Mouse (Mus musculus) embryo, embryonic 11 days (tissue): ENCODE measurements around the gene Tle6.

Source experiments
- DNase-seq: peaks from one replicate; pipeline ENCODE4 v3.0.0-alpha.2; 2015

Tle6 gene

GRCm38 (mm10) chr10:81583347-81583746 lies 17.5 kb downstream of the Tle6 start:
- DNase-seq: no peak

DNA sequence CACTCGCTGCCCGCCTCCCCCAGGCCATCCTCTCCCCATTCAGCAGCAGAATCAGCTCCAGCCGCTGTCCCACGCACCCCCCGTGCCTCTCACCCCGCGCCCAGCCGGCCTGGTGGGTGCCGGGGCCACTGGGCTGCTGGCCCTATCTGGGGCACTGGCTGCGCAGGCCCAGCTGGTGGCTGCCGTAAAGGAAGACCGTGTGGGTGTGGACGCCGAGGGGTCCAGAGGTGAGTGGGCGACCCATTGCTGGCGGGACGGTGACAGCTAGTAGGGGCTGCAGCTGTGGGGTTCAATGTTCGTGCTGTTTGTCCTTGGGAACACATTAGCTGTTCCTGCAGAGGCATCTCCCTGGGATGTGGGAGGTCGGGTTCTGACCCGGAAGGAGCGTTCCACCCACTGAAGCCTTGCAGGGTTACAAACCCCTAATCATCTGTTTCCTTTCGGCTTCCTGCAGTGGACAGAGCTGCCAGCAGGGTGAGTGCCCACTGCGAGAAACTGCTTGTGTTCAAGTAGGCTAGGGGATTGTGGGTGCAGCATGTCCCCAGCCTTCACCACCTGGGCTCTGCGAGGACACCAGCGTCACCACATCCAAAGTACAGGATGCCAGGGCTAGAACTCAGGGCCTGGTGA lies 20.3 kb downstream of the Tle6 start:
- DNase-seq: no peak

DNA sequence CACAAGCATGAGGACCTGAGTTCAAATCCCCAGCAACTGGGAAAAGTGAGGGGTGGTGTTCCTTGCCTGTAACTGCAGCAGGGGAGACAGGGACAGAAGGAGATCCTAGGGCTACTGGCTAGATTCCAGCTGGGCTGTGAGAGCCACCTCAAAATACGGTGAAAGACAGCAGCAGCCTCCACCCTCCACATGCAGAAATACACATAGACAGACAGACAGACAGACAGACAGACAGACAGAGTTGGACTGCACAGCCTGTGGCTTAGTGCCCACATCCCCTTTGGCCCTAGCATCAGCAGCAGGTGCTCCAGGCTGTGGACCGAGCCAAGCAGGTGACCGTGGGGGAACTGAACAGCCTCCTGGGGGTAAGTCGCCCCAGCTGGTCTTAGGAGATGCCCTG lies 20.9 kb downstream of the Tle6 start:
- no peak for DNase-seq

DNA sequence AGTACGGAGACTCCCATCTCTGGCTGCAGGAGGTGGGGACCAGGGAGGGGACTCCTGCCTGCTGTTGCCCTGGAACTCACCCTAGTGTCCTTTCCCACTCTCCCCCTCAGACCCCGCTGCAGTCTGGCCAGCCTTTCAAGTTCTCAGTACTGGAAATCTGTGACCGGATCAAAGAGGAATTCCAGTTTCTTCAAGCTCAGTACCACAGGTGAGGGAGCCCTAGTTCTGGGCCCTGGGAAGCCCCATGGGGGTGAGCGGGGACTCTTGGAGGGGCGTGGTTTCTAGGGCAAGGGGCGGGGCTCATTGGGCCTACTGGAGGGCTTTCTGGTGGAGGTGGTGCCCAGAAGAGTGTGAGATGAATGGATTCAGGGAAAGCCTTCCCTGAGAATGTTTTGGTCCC lies 25.2 kb downstream of the Tle6 start:
- peak; percentile 18 for DNase-seq

DNA sequence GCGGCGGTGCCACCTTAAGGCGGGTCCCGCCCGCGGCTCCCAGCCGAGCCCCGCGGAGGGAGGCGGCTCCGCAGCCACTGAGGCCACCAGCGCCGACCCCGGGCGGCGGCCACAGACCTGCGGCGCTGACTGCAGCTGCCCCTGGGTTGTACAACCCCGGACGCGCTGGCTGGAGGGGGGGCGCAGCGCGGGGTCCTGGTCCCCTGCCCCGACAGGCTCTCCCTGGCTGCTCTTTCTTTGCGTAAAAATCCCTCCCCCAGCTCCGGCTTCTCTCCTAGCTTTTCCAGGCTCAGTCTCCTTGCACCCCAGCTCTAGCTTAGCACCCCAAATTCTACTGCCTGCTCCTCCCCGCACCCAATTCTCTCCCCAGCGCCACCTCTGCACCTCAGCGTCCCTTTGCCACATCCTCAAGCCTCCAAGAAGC lies 25.7 kb downstream of the Tle6 start:
- peak; percentile 81 for DNase-seq

DNA sequence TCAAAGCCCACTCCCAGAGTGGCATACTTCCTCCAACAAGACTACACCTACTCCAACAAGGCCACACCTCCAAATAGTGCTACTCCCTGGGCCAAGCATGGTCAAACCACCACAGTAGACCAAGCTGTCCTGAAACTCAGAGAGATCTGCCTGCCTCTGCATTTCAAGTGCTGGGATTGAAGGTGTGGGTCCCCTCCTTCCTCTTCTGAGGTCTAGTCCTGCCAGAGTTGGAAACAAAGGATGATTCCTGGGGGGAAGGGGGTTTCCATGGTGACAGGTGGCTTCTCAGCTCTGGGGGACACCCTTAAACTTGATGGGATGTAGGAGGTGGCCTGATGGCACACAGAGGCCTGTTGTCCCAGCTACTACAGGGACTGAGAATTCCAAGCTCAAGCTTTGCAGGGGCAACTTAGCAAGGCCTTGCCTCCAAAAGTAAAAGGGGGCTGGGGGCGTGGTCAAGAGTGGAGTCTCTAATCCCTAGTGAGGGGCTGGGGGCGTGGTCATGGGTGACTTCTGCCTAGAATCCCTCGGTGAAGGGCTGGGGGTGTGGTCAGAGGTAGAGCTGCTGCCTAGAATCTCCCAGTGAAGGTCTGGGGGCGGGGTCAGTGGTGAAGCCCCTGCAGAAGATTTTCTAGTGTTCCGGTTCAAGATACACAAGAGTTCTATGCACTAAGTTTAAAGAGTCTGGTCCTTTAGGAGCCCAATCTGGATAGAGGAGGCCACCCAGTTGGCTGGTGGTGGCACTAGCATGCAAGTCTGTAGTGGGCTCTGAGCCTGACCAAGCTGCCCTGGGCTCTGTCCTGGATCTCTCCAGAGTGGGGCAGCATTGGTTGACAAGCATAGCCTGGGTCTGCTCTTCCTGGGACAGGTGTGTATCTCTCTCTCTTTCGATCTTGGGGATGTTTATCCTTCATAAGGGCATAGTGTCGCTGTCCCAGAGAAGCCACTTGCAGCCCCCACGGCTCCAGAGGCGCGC lies 26.5 kb downstream of the Tle6 start, which contains the start of gene Tle2:
TSS of gene Tle2 (plus strand) at position 481 of the 976 bp plus-strand sequence.
- DNase-seq: peak; percentile 45

DNA sequence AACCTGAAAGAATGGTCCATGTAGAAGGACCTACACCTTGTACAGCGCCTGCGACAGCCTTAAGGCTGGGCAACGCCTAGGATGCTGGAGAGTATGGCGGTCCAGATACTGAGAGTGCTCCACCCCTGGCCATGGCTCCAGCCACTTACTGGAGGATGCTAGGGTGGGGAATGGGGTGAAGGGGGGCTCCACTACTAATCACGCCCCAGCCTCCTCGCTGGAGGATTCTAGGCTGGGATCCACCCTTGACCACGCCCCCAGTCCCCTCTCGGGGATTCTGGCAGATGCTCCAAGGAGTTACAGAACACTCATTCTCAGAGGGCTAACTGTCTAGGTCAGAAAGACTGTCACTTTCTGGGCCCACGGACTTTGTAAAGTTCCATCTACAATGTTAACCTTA lies 27.9 kb downstream of the Tle6 start:
- DNase-seq: peak; percentile 27

- DNase-seq: no peak
These were observed 28.7 kb downstream of the Tle6 start for GRCm38 (mm10) chr10:81572133-81572671.

- DNase-seq: peak; percentile 99
These were observed 29.4 kb downstream of the Tle6 start for GRCm38 (mm10) chr10:81571501-81571876.

GRCm38 (mm10) chr10:81570831-81571500 lies 29.9 kb downstream of the Tle6 start:
- peak; percentile 98 for DNase-seq

DNA sequence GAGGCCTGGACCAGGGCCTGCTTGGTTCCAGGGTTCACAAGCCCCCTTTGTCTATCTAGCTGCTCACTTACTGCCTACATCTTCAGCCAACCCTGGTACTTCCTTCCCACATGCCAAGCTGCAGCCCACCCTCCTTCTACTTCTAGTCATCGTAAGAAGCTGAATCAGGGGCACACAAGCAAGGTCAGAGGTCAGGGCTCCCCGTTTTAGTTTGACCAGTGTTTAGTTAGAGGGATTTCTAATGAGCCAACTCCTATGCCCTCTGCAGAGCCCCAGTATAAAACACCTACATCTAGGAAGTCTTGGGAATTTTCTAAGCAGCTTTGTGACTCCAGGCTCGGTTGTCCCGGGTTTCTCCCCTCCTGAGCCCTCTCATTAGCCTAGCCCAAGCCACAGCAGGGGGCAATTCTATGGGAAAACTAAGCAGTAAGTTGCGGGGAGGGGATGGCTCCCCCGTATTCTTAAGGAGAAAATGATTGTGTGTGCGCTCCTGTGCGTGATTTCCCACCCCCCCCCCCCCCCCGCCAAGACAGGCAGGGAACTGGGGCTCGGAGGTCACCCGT lies 30.6 kb downstream of the Tle6 start:
- peak; percentile 84 for DNase-seq

DNA sequence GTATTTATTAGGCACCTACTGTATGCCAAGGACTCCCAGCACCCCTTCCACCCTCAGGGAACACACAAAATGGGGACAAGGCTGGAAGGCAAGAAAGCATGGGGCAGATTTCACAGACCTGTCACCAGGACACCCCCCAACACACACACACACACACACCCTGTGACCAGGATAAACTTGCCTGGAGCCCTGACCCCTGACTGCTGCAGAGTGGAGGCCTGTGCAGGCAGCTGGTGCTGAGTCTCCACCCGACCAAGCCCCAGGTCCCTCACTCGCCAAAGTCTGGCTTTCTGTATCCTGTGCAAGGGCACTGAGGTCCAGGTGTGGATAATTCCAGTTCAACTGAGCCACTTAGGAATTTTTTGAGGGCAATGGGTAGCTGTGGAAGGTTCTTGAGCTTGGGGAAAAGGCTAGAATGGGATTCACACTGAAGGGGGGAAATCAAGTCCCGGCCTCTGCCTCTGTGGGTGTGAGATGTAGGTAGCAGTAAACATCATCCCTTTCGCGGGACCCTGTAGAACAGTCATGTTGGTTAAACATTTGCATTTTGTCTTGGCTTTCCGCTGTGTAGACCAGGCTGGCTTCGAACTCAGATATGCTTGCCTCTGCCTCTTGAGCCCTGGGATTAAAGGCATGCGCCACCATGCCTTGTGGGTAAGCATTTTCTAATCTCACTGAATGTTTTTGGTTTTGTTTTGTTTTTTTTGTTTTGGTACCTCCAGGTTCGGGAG lies 31.2 kb downstream of the Tle6 start:
- DNase-seq: no peak

DNA sequence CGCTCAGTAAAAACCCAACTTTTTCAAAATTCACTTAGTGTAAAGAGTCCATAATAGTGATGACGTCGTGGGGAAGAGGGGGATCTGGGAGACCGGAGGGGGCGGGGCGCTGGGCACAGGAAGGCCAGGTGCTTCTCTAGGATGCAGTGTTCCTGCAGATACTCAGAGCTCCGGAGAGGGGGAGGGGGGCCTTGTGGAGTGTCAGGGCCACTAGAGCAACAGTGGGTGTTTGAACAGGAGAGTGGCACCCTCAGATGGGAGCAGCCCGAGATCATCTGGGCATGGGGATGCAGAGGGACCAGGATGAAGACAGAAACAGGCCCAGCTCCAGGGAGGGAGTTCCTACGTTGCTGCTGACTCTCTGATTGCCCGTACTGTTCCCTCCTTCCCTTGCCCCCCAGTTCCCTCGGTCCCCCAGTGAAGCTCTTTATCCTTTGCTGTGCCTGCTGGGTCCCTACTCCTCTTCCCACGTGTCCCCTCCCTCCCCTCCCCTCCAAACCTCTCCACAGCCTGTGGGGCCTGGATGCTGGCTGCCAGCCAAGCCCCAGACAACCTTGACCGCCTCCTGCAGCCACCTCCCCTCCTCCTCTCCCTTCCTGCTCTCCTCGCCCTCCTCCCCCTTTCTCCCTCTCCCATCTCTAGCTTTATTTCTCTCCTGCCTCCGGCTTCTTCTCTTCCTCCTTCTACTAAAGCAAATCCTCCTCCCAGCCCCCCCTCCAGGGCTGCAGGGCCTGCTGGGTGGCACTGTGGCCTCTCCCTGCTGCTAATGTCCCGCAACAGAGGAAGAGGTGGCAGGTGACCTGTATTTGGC lies 32.3 kb downstream of the Tle6 start:
- peak; percentile 80 for DNase-seq

- DNase-seq: no peak
These were observed 35.3 kb downstream of the Tle6 start for GRCm38 (mm10) chr10:81565257-81566228.

GRCm38 (mm10) chr10:81564734-81565133 lies 36.1 kb downstream of the Tle6 start:
- peak; percentile 78 for DNase-seq

- DNase-seq: peak; percentile 71
These were observed 36.7 kb downstream of the Tle6 start for GRCm38 (mm10) chr10:81564216-81564615.

GRCm38 (mm10) chr10:81563481-81563880 lies 37.4 kb downstream of the Tle6 start:
- no peak for DNase-seq

- no peak for DNase-seq
These were observed 38.5 kb downstream of the Tle6 start for GRCm38 (mm10) chr10:81562411-81562810.

GRCm38 (mm10) chr10:81560719-81561459 lies 40.0 kb downstream of the Tle6 start:
- peak; percentile 60 for DNase-seq
